Mouse (Mus musculus) spleen, adult 2 months (tissue): ENCODE results near the gene Rora.

ENCODE experiments used
- CTCF ChIP-seq: fragments of 200-500 bp; IDR thresholded peaks from 2 replicates; pipeline ENCODE4 v1.5.1; 2011; ENCODE audit warnings: mild to moderate bottlenecking, inconsistent platforms; ENCODE audit not compliant: insufficient read depth, insufficient read length, insufficient replicate concordance; ENCODE audit errors: extremely low read depth
- POLR2A ChIP-seq: fragments of 200-500 bp; IDR thresholded peaks from 2 replicates; pipeline ENCODE4 v1.6.1; 2011; ENCODE audit warnings: low read depth, low read length, inconsistent platforms

DNA sequence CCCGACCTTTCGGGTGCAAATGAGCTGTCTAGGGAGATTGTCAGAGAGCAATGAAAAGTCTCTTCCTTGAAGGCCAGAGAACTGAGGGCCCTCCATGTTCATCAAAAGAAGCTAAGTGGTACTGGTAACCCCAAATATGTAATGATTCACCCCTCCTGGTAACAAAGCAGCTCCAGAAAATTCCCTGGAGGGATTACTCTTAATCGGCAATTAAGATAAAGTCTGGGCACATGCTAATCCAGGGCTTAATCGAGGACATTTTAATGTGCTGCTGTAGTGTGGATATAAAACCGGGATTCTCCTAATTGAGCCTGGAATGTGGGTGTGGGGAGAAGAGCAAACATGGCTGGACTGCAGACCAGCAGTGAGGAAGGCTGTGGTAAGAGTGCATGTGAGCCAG lies 450.7 kb downstream of the Rora start:
- no peak for TF ChIP-seq CTCF
- no peak for TF ChIP-seq POLR2A
